In the genomic region with DNA sequence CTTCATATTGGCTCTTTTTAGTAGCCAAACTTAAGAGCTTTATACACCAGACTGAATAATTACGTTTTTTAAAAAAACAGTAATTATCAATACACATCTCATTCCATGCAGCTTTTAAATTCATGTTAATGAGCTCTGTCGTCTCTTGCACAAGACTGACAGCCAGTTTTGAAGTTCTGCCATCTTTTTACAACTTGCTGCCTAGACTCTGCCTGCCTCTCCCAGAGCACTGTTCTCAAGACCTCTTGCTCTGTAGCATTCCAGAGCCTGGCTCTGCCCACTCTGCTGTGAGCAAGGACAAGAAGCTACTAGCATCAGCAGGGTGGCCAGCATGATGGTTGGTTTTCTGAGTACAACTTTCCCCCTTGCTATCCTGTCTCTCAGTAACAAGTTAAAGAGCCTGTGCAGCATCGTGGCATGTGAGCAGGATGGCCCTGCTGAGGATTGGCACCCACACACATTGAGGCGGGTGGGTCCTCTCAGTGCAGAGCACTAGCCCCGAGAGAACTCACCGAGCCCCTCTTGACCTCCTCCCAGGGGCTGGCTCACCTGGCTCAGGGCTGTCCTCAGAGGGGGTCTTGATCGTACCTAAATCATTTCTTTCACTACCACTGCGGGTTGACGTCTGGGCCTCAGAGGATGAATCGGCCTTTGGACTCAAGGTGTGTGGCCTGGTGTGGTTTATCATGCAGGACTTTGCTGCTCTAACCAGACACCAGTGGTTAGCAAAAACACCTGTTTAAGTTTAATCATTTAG, we compare ENCODE assay signal across 20 mouse cellular contexts.
DNase-seq lines count a peak whose midpoint lies in the region; ATAC-seq and TF ChIP-seq lines count a peak whose summit lies in the region.
"Had no signal": no experiment of that assay in that cellular context is flagged by ENCODE, and none has a peak within 500 bp of the region (broad histone marks: within the 10 kb centered on the region; RNA-seq: fewer than 3 reads in every experiment).

No protein-coding gene starts in this region.

- ATAC-seq in kidney, embryonic 15.5 days (replicated peaks; ENCODE audit: low FRiP score), result no peak; the same call in 1 of the 2 replicates
- ATAC-seq in lung, embryonic 15.5 days (ENCODE audit: borderline replicate concordance, extremely low read depth, low FRiP score, low TSS enrichment), result no peak; the same call in 1 of the 2 replicates
- peak; percentile 68 for ATAC-seq in intestine, postnatal 0 days
- ATAC-seq: midbrain, embryonic 15.5 days; Patski had no signal

- no peak overlapping the region for H3K4me3 ChIP-seq in kidney, embryonic 15.5 days (replicated peaks)
- H3K4me3 ChIP-seq in kidney, adult 2 months (ENCODE audit: insufficient read depth, low read depth, low read length), result no peak overlapping the region
- no peak overlapping the region for H3K4me3 ChIP-seq in lung, embryonic 15.5 days
- no peak overlapping the region for H3K4me3 ChIP-seq in brown adipose tissue, adult 24 weeks (ENCODE audit: insufficient read depth, low read depth, low read length)
- H3K4me3 ChIP-seq in intestine, postnatal 0 days (ENCODE audit: low read depth, low read length), result no peak overlapping the region
- H3K4me3 ChIP-seq: hindbrain, embryonic 13.5 days; limb, embryonic 12.5 days; midbrain, embryonic 15.5 days; neural tube, embryonic 15.5 days had no signal

- no peak for DNase-seq in kidney, adult 2 months
- DNase-seq in lung, postnatal 25 days (ENCODE audit: low spot score), result no peak
- no peak for DNase-seq in frontal cortex, postnatal 14 days (ENCODE audit: low spot score in 2 of 2)
- DNase-seq: adrenal gland, postnatal 10 days; embryo, embryonic 11 days; gastrocnemius, postnatal 36 days; heart, postnatal 14 days; spleen, adult 18-20 months; thymus, postnatal 25 days had no signal

- H3K4me2 ChIP-seq in kidney, embryonic 15.5 days, result no peak overlapping the region
- H3K4me2 ChIP-seq in lung, embryonic 15.5 days, result no peak overlapping the region; the same call in 1 of the 2 replicates
- H3K4me2 ChIP-seq in intestine, postnatal 0 days (replicated peaks; ENCODE audit: low read depth), result 0 out of 2 replicates have a peak overlapping the region, but pooled peaks have one; percentile 13
- H3K4me2 ChIP-seq: heart, embryonic 11.5 days; hindbrain, embryonic 13.5 days; limb, embryonic 12.5 days; midbrain, embryonic 15.5 days; neural tube, embryonic 15.5 days had no signal

- no peak for TF ChIP-seq CTCF in kidney, adult 2 months (conservative IDR thresholded peaks at IDR 0.05; ENCODE audit: insufficient read depth, insufficient read length, low read depth, low read length)
- no peak for TF ChIP-seq CTCF in intestine, postnatal 0 days (IDR thresholded peaks at IDR 0.05; ENCODE audit: low read depth)

- H3K9me3 ChIP-seq in kidney, embryonic 15.5 days (replicated peaks), result no peaks in the 10 kb centered on the region
- H3K9me3 ChIP-seq in lung, embryonic 15.5 days, result no peaks in the 10 kb centered on the region
- no peaks in the 10 kb centered on the region for H3K9me3 ChIP-seq in intestine, postnatal 0 days (ENCODE audit: control insufficient read depth)
- H3K9me3 ChIP-seq: hindbrain, embryonic 13.5 days; limb, embryonic 12.5 days; midbrain, embryonic 15.5 days; neural tube, embryonic 15.5 days had no signal

- no peak overlapping the region for H3K9ac ChIP-seq in kidney, embryonic 15.5 days
- H3K9ac ChIP-seq in lung, embryonic 15.5 days, result no peak overlapping the region
- no peak overlapping the region for H3K9ac ChIP-seq in intestine, postnatal 0 days (ENCODE audit: low read depth, low read length)
- H3K9ac ChIP-seq: hindbrain, embryonic 13.5 days; limb, embryonic 12.5 days; liver, embryonic 14.5 days; midbrain, embryonic 15.5 days; neural tube, embryonic 15.5 days had no signal

- H3K4me1 ChIP-seq in kidney, embryonic 15.5 days, result peaks cover 34% of the 10 kb centered on the region
- H3K4me1 ChIP-seq in kidney, adult 2 months (ENCODE audit: control insufficient read depth, insufficient read depth, low read length), result peaks cover 25% of the 10 kb centered on the region
- peaks cover 62% of the 10 kb centered on the region for H3K4me1 ChIP-seq in lung, embryonic 15.5 days
- peaks cover 30% of the 10 kb centered on the region for H3K4me1 ChIP-seq in brown adipose tissue, adult 24 weeks (ENCODE audit: control insufficient read depth, insufficient read depth, insufficient read length, low read length)
- H3K4me1 ChIP-seq in intestine, postnatal 0 days (replicated peaks; ENCODE audit: control insufficient read depth, insufficient read depth, low read length), result peaks cover 18% of the 10 kb centered on the region

- WGBS in kidney, embryonic 15.5 days, result 80% methylated on average over 10 of the region's 10 CpGs
- 53% methylated on average over 10 of the region's 10 CpGs for WGBS in kidney, adult 2 months
- WGBS in lung, embryonic 15.5 days, result 71% methylated on average over 10 of the region's 10 CpGs
- WGBS in intestine, postnatal 0 days, result 45% methylated on average over 10 of the region's 10 CpGs

- H3K36me3 ChIP-seq in kidney, embryonic 15.5 days, result no peaks in the 10 kb centered on the region
- H3K36me3 ChIP-seq in kidney, adult 2 months (ENCODE audit: control insufficient read depth, insufficient read depth, low read length), result no peaks in the 10 kb centered on the region
- H3K36me3 ChIP-seq in lung, embryonic 15.5 days, result no peaks in the 10 kb centered on the region
- H3K36me3 ChIP-seq in intestine, postnatal 0 days (ENCODE audit: control insufficient read depth, insufficient read depth), result no peaks in the 10 kb centered on the region
- H3K36me3 ChIP-seq: hindbrain, embryonic 13.5 days; limb, embryonic 12.5 days; midbrain, embryonic 15.5 days; neural tube, embryonic 15.5 days had no signal

- no peak for TF ChIP-seq POLR2A in kidney, adult 2 months (IDR thresholded peaks at IDR 0.05; ENCODE audit: low read depth, low read length)

- H3K27me3 ChIP-seq in kidney, embryonic 15.5 days, result no peaks in the 10 kb centered on the region
- no peaks in the 10 kb centered on the region for H3K27me3 ChIP-seq in kidney, adult 2 months (replicated peaks; ENCODE audit: control insufficient read depth, insufficient read depth, low read length)
- H3K27me3 ChIP-seq in lung, embryonic 15.5 days, result no peaks in the 10 kb centered on the region
- H3K27me3 ChIP-seq in intestine, postnatal 0 days (replicated peaks; ENCODE audit: control insufficient read depth, insufficient read depth, low read length), result no peaks in the 10 kb centered on the region
- H3K27me3 ChIP-seq: hindbrain, embryonic 13.5 days; limb, embryonic 12.5 days; midbrain, embryonic 15.5 days; neural tube, embryonic 15.5 days; Patski had no signal

- H3K27ac ChIP-seq in kidney, embryonic 15.5 days, result 0 out of 2 replicates have a peak overlapping the region, but pooled peaks have one; percentile 10
- H3K27ac ChIP-seq in kidney, adult 2 months (ENCODE audit: insufficient read depth, low read depth, low read length), result no peak overlapping the region
- peak overlapping the region; percentile 58 for H3K27ac ChIP-seq in lung, embryonic 15.5 days
- H3K27ac ChIP-seq in brown adipose tissue, adult 24 weeks (replicated peaks; ENCODE audit: low read depth, low read length), result peak overlapping the region; percentile 28
- peak overlapping the region; percentile 70; the same call in 1 of the 2 replicates for H3K27ac ChIP-seq in intestine, postnatal 0 days (ENCODE audit: low read depth, low read length)
- H3K27ac ChIP-seq: limb, embryonic 12.5 days; liver, embryonic 14.5 days; midbrain, embryonic 15.5 days; neural tube, embryonic 15.5 days had no signal
